Mouse (Mus musculus) cortical plate, adult 2 months (tissue): ENCODE data around the gene Wwc1. TPM values are rescaled to one million over a fixed set of nuclear protein-coding genes. Genes with fewer than 3 reads are reported as not detected.

Experiments used
- H3K27ac ChIP-seq: fragments of 200-500 bp; 2 replicates; pipeline ENCODE4 v1.5.1; 2012; ENCODE audit warnings: low read length, control low read depth, inconsistent platforms; ENCODE audit not compliant: insufficient read depth
- H3K4me1 ChIP-seq: fragments of 200-500 bp; 2 replicates; pipeline ENCODE4 v1.6.1; 2011; ENCODE audit warnings: low read length; ENCODE audit not compliant: control insufficient read depth, insufficient read depth
- H3K4me3 ChIP-seq: fragments of 200-500 bp; 2 replicates; pipeline ENCODE4 v1.5.1; 2011; ENCODE audit warnings: mild to moderate bottlenecking, low read length, control low read depth; ENCODE audit not compliant: insufficient read depth
- CTCF ChIP-seq: fragments of 200-500 bp; IDR thresholded peaks from 2 replicates; pipeline ENCODE4 v1.5.1; 2011; ENCODE audit warnings: mild to moderate bottlenecking, control low read depth, low read length; ENCODE audit not compliant: insufficient read depth; ENCODE audit errors: extremely low read depth
- POLR2A ChIP-seq: fragments of 200-500 bp; IDR thresholded peaks from 2 replicates; pipeline ENCODE4 v1.6.1; 2011; ENCODE audit warnings: mild to moderate bottlenecking, low read length, control low read depth; ENCODE audit not compliant: insufficient read depth; ENCODE audit errors: extremely low read depth
- polyA plus RNA-seq: library from polyadenylated mRNA; depleted of rRNA; stranded (reverse); fragments of >200 nt; gene quantifications from 2 replicates; pipeline ENCODE4 v1.2.3, GENCODE M21; 2012

Gene Wwc1
- polyA plus RNA-seq, 1 experiment, result 62.7 TPM

- no peak overlapping the region for H3K27ac ChIP-seq
- H3K4me3 ChIP-seq, result no peak overlapping the region
- TF ChIP-seq POLR2A, result no peak
- no peak for TF ChIP-seq CTCF
- peaks cover 5% of the 10 kb centered on the region; the same call in 1 of the 2 replicates for H3K4me1 ChIP-seq
These were observed 3.8 kb downstream of the Wwc1 start for GRCm38 (mm10) chr11:35976482-35976881.

- TF ChIP-seq POLR2A, result no peak
- TF ChIP-seq CTCF, result no peak
- no peak overlapping the region for H3K27ac ChIP-seq
- H3K4me1 ChIP-seq, result peaks cover 5% of the 10 kb centered on the region; the same call in 1 of the 2 replicates
- no peak overlapping the region for H3K4me3 ChIP-seq
These were observed 5.5 kb downstream of the Wwc1 start for GRCm38 (mm10) chr11:35974632-35975450.

GRCm38 (mm10) chr11:35973135-35973534 lies 7.2 kb downstream of the Wwc1 start:
- Histone ChIP-seq H3K4me1 (no peaks in the 10 kb centered on the region), H3K27ac (no peak overlapping the region), H3K4me3 (no peak overlapping the region)
- no peak for TF ChIP-seq POLR2A
- no peak for TF ChIP-seq CTCF

- no peak for TF ChIP-seq CTCF
- TF ChIP-seq POLR2A, result no peak
- H3K4me3 ChIP-seq, result no peak overlapping the region
- no peak overlapping the region for H3K27ac ChIP-seq
- H3K4me1 ChIP-seq, result no peaks in the 10 kb centered on the region
These were observed 7.9 kb downstream of the Wwc1 start for GRCm38 (mm10) chr11:35972270-35972931.

- TF ChIP-seq CTCF (no peak), POLR2A (no peak)
- Histone ChIP-seq H3K4me1 (no peaks in the 10 kb centered on the region), H3K4me3 (no peak overlapping the region), H3K27ac (no peak overlapping the region)
These were observed 9.3 kb downstream of the Wwc1 start for GRCm38 (mm10) chr11:35970806-35971705.

- TF ChIP-seq CTCF (no peak), POLR2A (no peak)
- H3K4me3 ChIP-seq, result no peak overlapping the region
- no peak overlapping the region for H3K27ac ChIP-seq
- H3K4me1 ChIP-seq, result no peaks in the 10 kb centered on the region
These were observed 12.0 kb downstream of the Wwc1 start for GRCm38 (mm10) chr11:35968291-35968690.

GRCm38 (mm10) chr11:35963981-35964549 lies 16.3 kb downstream of the Wwc1 start:
- TF ChIP-seq POLR2A, result no peak
- TF ChIP-seq CTCF, result no peak
- no peaks in the 10 kb centered on the region for H3K4me1 ChIP-seq
- no peak overlapping the region for H3K27ac ChIP-seq
- no peak overlapping the region for H3K4me3 ChIP-seq

GRCm38 (mm10) chr11:35963554-35963953 lies 16.8 kb downstream of the Wwc1 start:
- Histone ChIP-seq H3K4me3 (no peak overlapping the region), H3K27ac (no peak overlapping the region), H3K4me1 (no peaks in the 10 kb centered on the region)
- TF ChIP-seq POLR2A, result no peak

- Histone ChIP-seq H3K4me1 (no peaks in the 10 kb centered on the region), H3K4me3 (no peak overlapping the region), H3K27ac (no peak overlapping the region)
- TF ChIP-seq POLR2A (no peak), CTCF (no peak)
These were observed 17.9 kb downstream of the Wwc1 start for GRCm38 (mm10) chr11:35962431-35962830.
